Mouse (Mus musculus): ENCODE results near the gene Hps6.
"Not testable (repeated sequence)": the region's sequence is repeated elsewhere in the genome, so short reads cannot be mapped to it uniquely, and the experiment has no call there.

The Hps6 gene

DNA sequence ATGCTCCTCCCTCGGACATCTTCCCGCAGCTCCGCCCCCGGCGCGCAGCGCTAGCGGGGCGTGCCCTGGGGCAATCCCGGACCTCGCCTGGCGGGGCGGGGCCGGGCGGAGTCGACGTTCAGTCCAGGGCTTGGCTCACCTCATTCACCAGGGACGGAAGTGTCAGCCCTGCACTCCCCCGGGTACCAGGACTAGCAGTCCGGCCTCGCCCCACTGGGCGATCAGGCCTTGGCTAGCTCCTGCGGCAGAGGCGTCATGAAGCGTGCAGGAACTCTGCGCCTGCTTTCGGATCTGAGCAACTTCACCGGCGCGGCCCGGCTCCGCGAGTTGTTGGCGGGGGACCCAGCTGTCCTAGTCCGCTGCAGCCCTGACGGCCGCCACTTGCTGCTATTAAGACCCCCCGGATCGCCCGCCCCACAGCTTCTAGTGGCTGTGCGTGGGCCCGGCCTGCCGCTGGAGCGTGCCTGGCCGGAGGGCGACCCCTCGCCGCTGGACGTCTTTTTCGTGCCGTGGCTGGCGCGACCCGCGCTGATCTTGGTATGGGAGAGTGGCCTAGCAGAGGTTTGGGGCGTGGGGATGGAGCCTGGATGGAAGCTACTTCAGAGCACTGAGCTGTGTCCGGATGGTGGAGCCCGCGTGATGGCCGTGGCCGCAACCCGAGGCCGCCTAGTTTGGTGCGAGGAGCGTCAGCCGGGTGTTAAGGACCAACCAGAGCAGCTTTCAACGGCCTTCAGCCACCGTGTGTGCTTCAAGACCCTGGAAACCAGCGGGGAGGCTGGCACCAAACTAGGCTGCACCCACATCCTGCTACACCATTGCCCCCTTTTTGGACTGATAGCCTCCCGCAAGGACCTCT lies at the start of gene Hps6:
TSS of gene Hps6 (plus strand) at position 138 of the 856 bp plus-strand sequence.
- CTCF ChIA-PET: interaction anchor here (0.6 kb wide), 1 partner anchor 11 kb away, joined by 4 read pairs; no protein-coding TSS in a partner anchor

GRCm38 (mm10) chr19:45956736-45957135 lies 46.6 kb upstream of the Hps6 start:
- CTCF ChIA-PET: no interaction called here

- CTCF ChIA-PET: interaction anchor here (0.7 kb wide), 1 partner anchor 1041 kb away, joined by 4 read pairs; no protein-coding TSS in a partner anchor
Observed at GRCm38 (mm10) chr19:45960770-45961169, 42.5 kb upstream of the Hps6 start.

DNA sequence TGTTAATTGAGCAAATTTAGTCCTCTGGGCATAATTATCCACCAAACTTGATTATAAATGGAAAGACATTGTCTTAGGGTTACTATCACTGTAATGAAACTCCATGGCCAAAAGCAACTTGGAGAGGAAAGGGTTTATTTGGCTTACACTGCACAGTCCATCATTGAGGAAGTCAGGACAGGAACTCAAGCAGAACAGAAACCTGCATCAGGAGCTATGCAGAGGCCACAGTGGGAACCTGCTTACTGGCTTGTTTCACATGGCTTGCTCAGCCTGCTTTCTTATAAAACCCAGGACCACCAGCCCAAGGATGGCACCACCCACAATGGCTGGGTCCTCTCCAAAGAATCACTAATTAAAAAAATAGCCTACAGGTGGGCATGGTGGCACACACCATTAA lies 18.9 kb upstream of the Hps6 start:
- CTCF ChIA-PET: no interaction called here

DNA sequence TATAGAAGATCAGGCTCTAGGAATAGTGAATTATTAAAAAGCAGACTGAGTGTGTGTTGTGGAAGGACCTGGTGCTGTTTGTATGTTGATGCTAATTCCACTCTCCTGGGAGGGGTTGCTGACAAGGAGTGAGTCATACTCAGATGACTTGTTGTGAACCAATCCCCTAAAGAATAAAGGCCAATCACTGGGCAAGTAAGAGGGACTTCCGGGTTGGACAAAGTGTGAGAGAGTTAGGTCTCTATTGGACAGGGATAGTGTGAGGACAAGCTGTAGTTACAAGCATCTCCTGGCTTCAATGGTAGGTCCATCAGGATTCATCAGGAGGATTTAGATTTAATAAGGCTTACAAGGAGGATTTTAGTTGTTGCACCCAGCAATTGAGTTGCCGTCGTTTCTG lies 15.1 kb upstream of the Hps6 start:
- CTCF ChIA-PET: no interaction called here

GRCm38 (mm10) chr19:45991171-45991570 lies 12.1 kb upstream of the Hps6 start:
- CTCF ChIA-PET: interaction anchor here (0.6 kb wide), 1 partner anchor 9 kb away, joined by 3 read pairs; no protein-coding TSS in a partner anchor

DNA sequence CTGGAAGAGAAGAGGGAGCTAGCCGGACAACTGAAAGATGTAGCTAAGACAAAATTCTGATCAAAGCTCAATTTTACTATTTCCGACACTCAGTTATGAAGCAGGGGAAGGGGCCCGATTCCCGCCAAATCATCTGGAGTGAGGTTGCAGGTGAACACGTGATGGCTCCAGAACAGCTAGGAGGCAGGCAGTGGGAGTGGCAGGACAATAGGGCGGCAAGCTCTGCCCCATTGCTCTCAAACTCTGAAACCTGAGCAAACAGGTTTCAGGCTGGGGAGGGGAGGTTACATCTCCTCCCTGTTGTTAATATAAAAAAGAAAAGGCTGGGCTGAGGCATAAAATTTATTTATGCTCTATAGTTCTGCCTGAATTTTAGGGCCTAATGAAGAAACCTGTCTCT lies 9.9 kb upstream of the Hps6 start:
- CTCF ChIA-PET: not testable (repeated sequence)

DNA sequence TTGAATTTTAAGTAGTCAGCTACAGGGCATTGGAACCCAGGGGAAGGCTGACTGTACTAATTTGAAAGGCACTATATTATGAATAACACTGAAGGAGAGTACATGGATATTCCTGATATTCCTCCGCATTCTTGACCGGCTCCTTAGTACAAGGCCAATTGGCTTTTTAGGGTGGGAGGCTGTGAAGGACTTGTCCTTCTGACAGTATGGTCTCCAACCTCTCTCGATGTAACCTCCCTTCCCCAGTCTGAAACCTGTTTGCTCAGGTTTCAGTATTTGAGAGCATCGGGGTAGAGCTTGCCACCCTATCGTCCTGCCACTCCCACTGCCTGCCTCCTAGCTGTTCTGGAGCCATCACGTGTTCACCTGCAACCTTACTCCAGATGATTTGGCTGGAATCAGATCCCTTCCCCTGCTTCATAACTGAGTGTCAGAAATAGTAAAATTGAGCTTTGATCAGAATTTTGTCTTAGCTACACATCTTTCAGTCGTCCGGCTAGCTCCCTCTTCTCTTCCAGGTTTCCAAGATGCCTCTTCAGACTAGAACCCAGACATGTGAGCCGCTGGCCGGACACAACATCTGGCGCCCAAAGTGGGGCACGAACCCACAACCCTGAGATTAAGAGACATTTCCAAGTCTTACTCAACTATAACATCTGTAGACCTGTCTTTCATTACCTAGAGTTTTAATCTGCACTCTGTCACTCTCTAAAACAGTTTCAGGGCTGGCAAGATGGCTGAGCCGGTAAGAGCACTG lies 9.1 kb upstream of the Hps6 start:
- CTCF ChIA-PET: no interaction called here

DNA sequence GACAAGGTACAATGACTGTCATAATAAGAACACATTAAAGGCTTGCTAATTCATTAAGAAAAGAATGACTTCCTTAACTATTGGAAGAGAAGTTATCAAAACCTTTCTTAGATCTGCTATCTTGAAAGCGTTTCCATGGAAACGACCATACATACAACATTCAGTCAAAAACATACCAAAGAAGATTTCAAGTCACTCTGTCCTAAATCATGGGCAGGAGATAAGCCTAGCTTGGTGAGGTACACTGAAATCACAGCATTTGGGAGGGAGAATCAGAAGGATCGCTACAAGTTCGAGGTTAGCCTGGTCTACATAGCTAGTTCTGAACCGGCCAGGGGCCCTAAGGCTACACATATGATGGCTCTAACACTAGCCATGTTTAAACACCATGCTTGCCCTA lies 5.9 kb upstream of the Hps6 start:
- CTCF ChIA-PET: no interaction called here

DNA sequence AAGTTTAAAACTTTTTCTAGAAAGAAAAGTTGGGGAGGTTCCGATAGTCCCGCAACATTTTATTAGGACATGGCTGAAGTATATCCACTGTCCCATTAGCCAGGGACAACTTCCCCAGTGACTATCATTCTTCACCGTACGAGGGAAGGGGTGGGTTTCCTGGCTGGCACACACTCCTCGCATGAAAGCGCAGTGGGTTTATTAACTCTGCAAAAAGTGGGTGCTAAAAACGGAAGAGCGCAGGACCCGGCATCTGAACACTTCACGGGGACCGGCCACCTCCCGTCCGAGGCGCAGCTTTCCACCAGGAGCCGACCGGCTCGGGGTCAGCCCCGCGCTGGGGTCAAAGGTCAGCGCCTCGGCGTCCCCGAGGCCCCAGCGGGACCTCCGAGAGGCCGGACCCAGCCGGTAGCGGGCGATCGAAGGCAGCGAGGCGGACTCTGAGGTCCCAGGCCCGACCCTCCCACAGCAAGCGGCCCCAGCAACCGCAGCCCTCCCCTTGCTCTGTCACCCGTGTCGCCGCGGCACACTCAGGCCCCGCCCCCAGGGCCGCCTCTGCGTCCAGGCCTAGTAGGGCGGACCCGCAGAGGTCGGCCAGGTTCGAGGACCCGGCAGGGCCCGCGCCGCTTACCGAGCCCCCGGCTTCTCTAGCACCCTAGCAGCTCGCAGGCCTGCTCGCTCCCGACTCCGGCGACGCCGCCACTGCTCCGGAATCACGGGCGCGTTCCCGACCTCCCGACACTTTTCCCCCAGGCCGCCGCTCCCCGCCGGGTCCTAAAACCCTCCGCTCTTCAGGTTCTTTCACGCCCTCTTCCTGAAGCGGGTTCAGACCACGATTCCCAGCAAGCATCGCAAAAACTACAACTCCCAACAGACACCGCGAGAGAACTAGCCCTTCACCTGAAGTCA lies 5.3 kb upstream of the Hps6 start, which contains the start of gene Armh3:
TSS of gene Armh3 (minus strand) at position 704 of the 909 bp plus-strand sequence.
- CTCF ChIA-PET: interaction anchor here (0.6 to 0.7 kb wide), 2 partner anchors 12 to 222 kb away, joined by 12 to 14 read pairs; no protein-coding TSS in a partner anchor

DNA sequence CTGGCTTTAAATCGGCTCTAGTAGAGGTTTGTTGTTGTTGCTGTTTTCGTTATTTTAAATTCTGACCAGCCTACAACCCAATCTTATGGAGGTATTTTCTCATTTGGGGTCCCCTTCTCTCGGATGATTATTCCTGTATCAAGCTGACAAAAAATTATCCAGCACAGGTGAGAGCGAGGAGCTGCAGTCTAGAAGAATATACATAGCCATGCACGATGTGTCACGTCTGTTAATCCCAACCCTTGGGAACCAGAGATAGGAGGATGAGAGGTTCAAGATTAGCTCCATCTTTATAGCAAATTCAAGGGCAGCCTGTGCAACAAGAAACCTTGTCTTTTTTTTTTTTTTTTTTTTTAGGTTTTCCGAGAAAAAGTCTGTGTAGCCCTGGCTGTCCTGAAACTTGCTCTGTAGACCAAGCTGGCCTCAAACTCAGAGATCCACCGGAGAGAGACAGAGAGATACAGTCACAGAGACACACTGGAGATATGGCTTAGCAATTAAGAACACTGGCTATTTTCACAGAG lies 4.6 kb upstream of the Hps6 start:
- CTCF ChIA-PET: interaction anchor here (0.6 to 0.7 kb wide), 2 partner anchors 12 to 223 kb away, joined by 12 to 14 read pairs; no protein-coding TSS in a partner anchor

GRCm38 (mm10) chr19:45999378-45999777 lies 3.9 kb upstream of the Hps6 start:
- CTCF ChIA-PET: no interaction called here

DNA sequence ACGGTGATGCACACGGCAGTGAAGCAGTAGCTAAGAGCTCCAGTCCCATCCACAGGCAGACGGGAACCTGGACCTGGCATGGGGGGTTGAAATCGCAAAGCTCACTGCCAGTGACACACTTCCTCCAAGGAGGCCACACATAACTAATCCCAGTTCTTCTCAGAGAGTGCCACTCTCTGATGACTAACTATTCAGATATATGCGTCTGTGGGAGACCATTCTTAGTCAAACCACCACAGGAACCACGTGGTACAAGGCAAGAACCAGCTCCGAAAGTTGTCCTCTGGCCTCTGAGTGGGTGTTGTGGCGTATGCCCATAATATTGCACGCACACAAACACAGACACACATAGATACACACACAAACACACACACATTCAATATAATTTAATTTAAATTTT lies 1.0 kb upstream of the Hps6 start:
- CTCF ChIA-PET: no interaction called here

- CTCF ChIA-PET: no interaction called here
Observed at GRCm38 (mm10) chr19:46004814-46005466, 1.6 kb downstream of the Hps6 start.

DNA sequence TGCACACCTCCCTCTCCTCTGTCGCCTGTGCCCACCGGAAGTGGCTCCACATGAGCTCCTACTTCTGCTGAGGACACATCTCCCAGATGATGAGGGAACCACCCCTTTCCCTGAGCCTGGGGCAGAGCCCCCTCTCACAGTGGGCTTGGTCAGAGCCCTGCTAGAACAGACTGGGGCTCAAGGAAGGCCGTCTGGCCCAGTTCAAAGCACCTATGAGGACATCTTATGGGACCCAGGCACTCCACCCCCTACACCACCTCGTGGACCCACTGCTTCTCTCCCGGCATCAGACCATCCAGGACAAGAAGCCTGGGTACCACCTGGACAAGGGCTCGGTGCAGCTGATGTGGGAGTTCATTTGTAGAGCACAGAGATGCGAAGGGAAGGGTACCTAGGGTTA lies 2.4 kb downstream of the Hps6 start:
- CTCF ChIA-PET: no interaction called here

DNA sequence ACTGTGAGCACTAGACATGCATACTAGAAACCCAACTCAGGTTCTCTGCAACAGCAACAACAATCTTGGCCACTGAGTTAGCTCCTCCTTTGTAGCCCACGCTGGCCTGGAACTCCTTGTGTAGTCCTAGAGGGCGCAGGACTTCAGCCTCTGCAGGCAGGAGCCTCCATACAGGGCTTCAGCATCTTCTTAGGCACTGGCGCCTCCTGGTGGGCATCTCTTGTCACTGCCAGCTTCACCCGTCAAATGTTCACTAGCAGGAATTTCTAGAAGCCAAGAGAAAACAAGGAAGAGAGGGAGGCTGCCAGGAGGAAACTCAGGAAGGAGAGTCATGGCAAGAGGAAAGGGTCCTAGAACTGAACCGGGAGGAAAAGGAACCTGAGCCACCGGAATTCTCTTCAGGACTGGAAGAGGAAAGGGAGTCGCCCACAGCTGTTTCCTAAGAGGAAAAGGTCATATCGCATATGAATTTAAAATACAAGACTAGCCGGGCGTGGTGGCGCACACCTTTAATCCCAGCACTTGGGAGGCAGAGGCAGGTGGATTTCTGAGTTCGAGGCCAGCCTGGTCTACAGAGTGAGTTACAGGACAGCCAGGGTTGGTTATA lies 11.4 kb downstream of the Hps6 start:
- CTCF ChIA-PET: interaction anchor here (0.6 to 0.7 kb wide), 5 partner anchors 12 to 225 kb away, joined by 3 to 5 read pairs (median 3); no protein-coding TSS in a partner anchor

GRCm38 (mm10) chr19:46016023-46016422 lies 12.7 kb downstream of the Hps6 start:
- CTCF ChIA-PET: no interaction called here

- CTCF ChIA-PET: no interaction called here
Observed at GRCm38 (mm10) chr19:46024959-46025358, 21.7 kb downstream of the Hps6 start.

DNA sequence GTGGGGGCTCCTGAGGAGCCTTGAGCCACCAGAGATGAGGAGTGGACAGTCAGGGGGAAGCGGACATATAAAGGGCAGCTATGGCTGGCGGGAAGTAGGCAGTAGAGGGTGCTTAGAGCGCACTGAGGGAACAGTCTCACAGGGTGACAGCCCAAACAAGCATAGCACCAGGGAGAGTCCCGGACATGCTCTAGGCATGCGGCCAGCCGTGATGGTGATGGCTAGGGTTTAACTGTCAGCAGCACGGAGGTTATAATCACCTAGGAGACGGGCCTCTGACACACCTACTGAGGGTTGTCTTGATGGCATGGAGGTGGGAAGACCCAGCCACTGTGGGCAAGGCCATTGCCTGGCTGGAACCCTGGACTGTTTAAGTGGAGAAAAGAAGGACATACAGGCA lies 23.3 kb downstream of the Hps6 start:
- CTCF ChIA-PET: interaction anchor here (0.6 kb wide), 1 partner anchor 13 kb away, joined by 3 read pairs; no protein-coding TSS in a partner anchor

DNA sequence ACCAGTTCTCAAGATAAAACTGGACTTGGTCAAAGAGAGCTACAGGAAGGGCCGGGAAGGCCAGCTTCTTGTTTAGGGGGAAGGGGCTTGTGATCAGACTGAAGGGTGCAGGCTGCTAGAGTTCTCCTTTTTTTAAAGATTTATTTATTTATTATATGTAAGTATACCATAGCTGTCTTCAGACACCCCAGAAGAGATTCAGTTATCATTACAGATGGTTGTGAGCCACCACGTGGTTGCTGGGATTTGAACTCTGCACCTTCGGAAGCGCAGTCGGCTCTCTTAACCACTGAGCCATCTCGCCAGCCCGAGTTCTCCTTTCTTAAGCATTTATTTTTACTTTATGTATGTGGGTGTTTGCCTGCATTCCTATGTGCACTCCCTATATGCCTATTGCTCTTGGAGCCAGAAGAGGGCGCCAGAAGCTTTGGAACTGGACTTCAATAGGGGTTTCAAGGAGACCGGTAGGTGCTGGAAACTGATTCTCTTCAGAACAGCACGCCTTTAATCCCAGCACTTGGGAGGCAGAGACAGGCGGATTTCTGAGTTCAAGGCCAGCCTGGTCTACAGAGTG lies 25.5 kb downstream of the Hps6 start:
- CTCF ChIA-PET: no interaction called here
